Mouse (Mus musculus): Measurements from ENCODE around the gene Mgrn1. TPM values are rescaled to one million over a fixed set of nuclear protein-coding genes. Genes with fewer than 3 reads are reported as not detected.

The Mgrn1 gene
- polyA plus RNA-seq, 1 experiment from 2014 or later: 62.2 TPM

DNA sequence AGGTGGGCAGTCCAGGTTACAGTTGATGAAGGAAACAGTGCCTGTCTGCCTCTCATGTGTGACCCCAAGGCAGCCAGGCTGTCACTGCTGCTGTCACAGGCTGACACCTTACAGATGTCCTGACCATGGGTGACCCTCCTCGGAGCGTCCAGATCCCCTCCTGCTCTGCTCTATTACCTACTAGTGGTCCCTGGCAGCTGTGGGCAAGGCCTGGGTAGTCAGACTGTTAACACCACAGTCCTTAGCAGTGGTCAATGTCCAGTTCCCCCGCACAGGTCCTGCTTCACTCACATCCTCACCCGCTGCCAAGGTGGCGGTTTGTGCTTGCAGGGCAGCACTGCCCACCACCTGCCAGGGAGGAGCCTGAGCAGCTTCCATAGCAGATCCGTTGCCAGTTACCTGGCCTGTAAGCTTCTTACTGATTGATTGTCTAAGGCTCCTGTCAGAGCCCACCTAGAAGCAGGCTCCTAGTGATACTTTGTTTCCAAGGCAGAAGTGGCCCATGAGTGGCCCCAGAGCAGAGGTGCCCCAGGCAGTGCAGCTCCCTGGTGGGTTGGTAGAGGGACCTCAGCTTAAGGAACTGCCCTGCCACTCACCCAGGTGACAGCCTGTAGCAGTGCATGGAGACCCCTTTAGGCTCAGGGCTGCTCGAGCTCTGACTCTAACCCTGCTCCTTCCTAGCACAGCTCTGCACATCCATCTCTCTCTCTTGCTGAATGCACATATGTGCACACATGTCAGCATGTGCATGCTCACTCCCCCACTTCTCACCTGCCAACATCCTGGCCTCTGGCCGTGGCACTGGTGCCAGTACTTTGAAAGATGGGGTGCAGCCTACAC lies 51.5 kb downstream of the Mgrn1 start:
- Histone ChIP-seq H3K27ac (peak overlapping the region; percentile 82; the same call in 1 of the 2 replicates), H3K4me3 (ENCODE audit: inconsistent target) (no peak overlapping the region), H3K36me3 (ENCODE audit: inconsistent target) (peaks cover 26% of the 10 kb centered on the region), H3K79me2 (ENCODE audit: inconsistent target) (peaks cover 15% of the 10 kb centered on the region; the same call in 1 of the 2 replicates)
- WGBS (ENCODE audit: missing documents): 93% methylated on average over 8 of the region's 8 CpGs

DNA sequence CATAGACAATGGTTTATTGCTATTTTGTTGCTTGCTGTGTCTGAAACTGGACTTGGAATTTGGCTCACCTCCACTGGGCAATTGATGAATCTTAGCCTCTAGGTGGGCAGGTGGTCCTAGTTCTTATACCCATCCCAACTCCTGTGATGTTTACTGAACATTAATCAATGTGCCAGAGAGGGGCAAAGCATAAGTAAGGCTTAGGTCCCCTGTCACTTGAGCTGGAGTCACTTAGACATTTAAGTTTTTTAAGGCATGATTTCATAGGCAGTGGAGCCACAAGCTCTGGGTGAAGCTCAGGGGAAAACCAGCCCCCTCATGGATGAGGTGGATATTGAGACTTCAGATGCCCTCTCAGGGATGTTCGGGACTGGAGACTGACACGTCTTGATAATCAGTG lies 52.4 kb downstream of the Mgrn1 start, which contains the start of gene Nudt16l1:
TSS of gene Nudt16l1 (plus strand) at position 301 of the 400 bp plus-strand sequence.
- Histone ChIP-seq H3K4me3 (ENCODE audit: inconsistent target) (peak within 1 kb of the TSS; percentile 93), H3K27ac (peak within 1 kb of the TSS; percentile 78), H3K36me3 (ENCODE audit: inconsistent target) (peaks cover 29% of the 10 kb centered on the region), H3K79me2 (ENCODE audit: inconsistent target) (peaks cover 15% of the 10 kb centered on the region; the same call in 1 of the 2 replicates)
- WGBS (ENCODE audit: missing documents): 0% methylated on average over 2 of the region's 2 CpGs

- Histone ChIP-seq H3K79me2 (ENCODE audit: inconsistent target) (peaks cover 15% of the 10 kb centered on the region; the same call in 1 of the 2 replicates), H3K36me3 (ENCODE audit: inconsistent target) (peaks cover 34% of the 10 kb centered on the region), H3K27ac (peak overlapping the region; percentile 78), H3K4me3 (ENCODE audit: inconsistent target) (peak overlapping the region; percentile 93)
- WGBS (ENCODE audit: missing documents): under 1% methylated on average over 24 of the region's 28 CpGs
These were observed 52.9 kb downstream of the Mgrn1 start for GRCm38 (mm10) chr16:4938989-4939388.

DNA sequence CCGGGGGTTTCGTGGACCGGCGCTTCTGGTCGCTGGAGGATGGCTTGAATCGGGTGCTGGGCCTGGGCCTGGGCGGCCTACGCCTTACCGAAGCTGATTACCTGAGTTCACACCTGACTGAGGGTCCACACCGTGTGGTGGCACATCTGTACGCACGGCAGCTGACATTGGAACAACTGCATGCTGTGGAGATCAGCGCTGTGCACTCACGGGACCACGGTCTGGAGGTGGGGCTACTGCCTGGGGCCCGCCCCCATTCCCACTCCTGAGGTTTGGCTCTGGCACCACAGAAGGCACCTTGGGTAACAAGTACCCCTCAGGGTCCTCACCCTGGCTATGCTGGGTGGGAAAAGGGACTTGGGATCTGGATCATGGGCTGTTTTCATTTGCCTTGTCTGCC lies 53.4 kb downstream of the Mgrn1 start:
- H3K79me2 ChIP-seq (ENCODE audit: inconsistent target): peaks cover 15% of the 10 kb centered on the region; the same call in 1 of the 2 replicates
- H3K27ac ChIP-seq: peak overlapping the region; percentile 78
- WGBS (ENCODE audit: missing documents): 0% methylated on average over 16 of the region's 16 CpGs
- peak overlapping the region; percentile 93 for H3K4me3 ChIP-seq (ENCODE audit: inconsistent target)
- peaks cover 39% of the 10 kb centered on the region for H3K36me3 ChIP-seq (ENCODE audit: inconsistent target)

- peaks cover 43% of the 10 kb centered on the region for H3K36me3 ChIP-seq (ENCODE audit: inconsistent target)
- 91% methylated on average over 10 of the region's 10 CpGs for WGBS (ENCODE audit: missing documents)
- peaks cover 15% of the 10 kb centered on the region; the same call in 1 of the 2 replicates for H3K79me2 ChIP-seq (ENCODE audit: inconsistent target)
- no peak overlapping the region for H3K27ac ChIP-seq
- H3K4me3 ChIP-seq (ENCODE audit: inconsistent target): no peak overlapping the region
These were observed 54.3 kb downstream of the Mgrn1 start for GRCm38 (mm10) chr16:4940311-4940850.

- Histone ChIP-seq H3K79me2 (ENCODE audit: inconsistent target) (peaks cover 15% of the 10 kb centered on the region; the same call in 1 of the 2 replicates), H3K4me3 (ENCODE audit: inconsistent target) (no peak overlapping the region), H3K27ac (no peak overlapping the region), H3K36me3 (ENCODE audit: inconsistent target) (peaks cover 48% of the 10 kb centered on the region)
These were observed 55.0 kb downstream of the Mgrn1 start for GRCm38 (mm10) chr16:4941016-4941415.

DNA sequence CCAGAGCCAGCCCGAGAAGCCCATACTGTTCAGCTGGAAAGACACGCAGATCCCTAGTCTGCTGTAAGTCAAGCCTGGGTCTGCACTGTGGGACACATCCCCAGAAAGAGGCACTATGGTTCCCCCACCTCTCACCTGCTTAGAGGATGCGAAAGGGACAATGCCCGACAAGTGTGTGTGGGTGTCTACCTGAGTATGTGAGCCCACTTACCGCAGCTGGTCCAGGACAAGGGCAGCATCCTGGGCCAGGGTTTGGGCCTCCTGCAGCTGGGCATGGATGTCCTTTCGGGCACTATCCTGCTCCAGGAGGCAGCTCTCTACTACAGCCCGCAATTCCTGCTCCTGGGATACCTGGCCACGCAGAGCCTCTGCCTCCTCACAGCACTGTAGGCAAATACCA lies 56.8 kb downstream of the Mgrn1 start:
- Histone ChIP-seq H3K27ac (no peak overlapping the region), H3K4me3 (ENCODE audit: inconsistent target) (no peak overlapping the region), H3K79me2 (ENCODE audit: inconsistent target) (peaks cover 15% of the 10 kb centered on the region; the same call in 1 of the 2 replicates), H3K36me3 (ENCODE audit: inconsistent target) (peaks cover 66% of the 10 kb centered on the region)
- WGBS (ENCODE audit: missing documents): 96% methylated on average over 8 of the region's 8 CpGs

DNA sequence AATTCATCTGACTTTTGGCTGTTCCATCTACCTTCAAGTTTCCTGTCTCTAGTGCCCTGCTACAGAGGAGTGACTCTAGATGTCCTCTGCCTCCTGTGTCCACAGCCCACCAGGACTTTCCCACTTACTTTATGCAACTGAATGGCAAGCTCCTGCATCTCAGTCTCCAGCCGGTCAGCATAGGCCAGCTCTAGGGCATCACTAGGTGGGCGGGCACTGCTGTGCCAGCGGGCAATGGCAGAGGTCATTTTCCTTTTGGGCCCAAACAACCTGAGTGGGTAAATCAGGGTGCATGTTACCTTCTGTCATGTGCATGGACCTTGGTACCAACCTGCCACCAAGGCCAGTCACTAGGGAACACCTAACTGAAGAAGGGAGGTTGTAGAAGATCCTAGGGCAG lies 57.4 kb downstream of the Mgrn1 start:
- H3K79me2 ChIP-seq (ENCODE audit: inconsistent target): peaks cover 15% of the 10 kb centered on the region; the same call in 1 of the 2 replicates
- peaks cover 71% of the 10 kb centered on the region for H3K36me3 ChIP-seq (ENCODE audit: inconsistent target)
- H3K27ac ChIP-seq: no peak overlapping the region
- WGBS (ENCODE audit: missing documents): 97% methylated on average over 3 of the region's 3 CpGs
- H3K4me3 ChIP-seq (ENCODE audit: inconsistent target): no peak overlapping the region

- Histone ChIP-seq H3K4me3 (ENCODE audit: inconsistent target) (no peak overlapping the region), H3K36me3 (ENCODE audit: inconsistent target) (peaks cover 78% of the 10 kb centered on the region), H3K79me2 (ENCODE audit: inconsistent target) (peaks cover 1% of the 10 kb centered on the region; the same call in 1 of the 2 replicates), H3K27ac (no peak overlapping the region)
- 79% methylated on average over 4 of the region's 4 CpGs for WGBS (ENCODE audit: missing documents)
These were observed 59.4 kb downstream of the Mgrn1 start for GRCm38 (mm10) chr16:4945415-4945814.

GRCm38 (mm10) chr16:4946155-4946554 lies 60.1 kb downstream of the Mgrn1 start:
- 93% methylated on average over 3 of the region's 3 CpGs for WGBS (ENCODE audit: missing documents)
- Histone ChIP-seq H3K27ac (no peak overlapping the region), H3K79me2 (ENCODE audit: inconsistent target) (no peaks in the 10 kb centered on the region), H3K4me3 (ENCODE audit: inconsistent target) (no peak overlapping the region), H3K36me3 (ENCODE audit: inconsistent target) (peaks cover 83% of the 10 kb centered on the region)

- Histone ChIP-seq H3K4me3 (ENCODE audit: inconsistent target) (no peak overlapping the region), H3K79me2 (ENCODE audit: inconsistent target) (no peaks in the 10 kb centered on the region), H3K27ac (no peak overlapping the region), H3K36me3 (ENCODE audit: inconsistent target) (peaks cover 83% of the 10 kb centered on the region)
- WGBS (ENCODE audit: missing documents): 91% methylated on average over 4 of the region's 4 CpGs
These were observed 61.3 kb downstream of the Mgrn1 start for GRCm38 (mm10) chr16:4947378-4947777.

DNA sequence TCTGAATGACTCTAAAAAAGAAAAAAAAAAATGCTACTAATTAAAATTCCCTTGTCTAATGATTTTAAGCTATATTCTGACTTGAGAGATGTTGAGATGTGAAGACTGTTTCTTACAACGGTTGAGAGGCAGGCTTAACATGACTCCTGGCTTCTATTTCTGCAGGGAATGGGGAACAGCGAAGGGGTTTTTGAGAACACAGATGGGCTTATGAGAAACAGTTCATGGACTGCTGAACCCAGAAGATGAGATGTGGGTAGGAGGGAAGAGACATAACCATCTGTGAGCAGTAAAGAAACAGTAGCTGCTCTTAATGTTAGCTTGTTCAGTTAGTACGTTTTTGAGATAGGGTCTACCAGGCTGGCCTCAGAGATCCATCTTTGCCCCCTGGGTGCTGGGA lies 70.6 kb downstream of the Mgrn1 start:
- peaks cover 61% of the 10 kb centered on the region for H3K36me3 ChIP-seq (ENCODE audit: inconsistent target)
- WGBS (ENCODE audit: missing documents): 100% methylated on average over 3 of the region's 3 CpGs
- no peak overlapping the region for H3K4me3 ChIP-seq (ENCODE audit: inconsistent target)
- H3K79me2 ChIP-seq (ENCODE audit: inconsistent target): peaks cover 51% of the 10 kb centered on the region
- no peak overlapping the region for H3K27ac ChIP-seq

DNA sequence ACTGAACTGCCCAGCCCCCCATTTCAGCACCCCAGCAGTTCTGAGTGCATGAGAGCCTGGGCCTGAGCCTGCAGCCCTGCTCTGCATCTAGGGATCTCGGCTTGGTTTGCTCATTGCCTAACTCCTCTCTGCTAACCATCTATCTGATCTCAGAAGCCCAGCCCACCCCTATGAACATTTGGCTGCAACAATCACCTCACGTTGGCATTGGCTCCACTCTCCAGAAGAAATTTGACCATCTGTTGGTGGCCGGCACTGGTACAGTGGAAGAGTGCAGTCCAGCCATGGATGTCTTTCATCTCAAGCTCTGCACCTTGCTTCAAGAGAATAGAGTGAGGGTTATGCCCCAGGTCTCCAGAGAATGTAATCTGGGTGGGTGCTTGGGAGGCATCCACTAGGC lies 71.4 kb downstream of the Mgrn1 start:
- Histone ChIP-seq H3K79me2 (ENCODE audit: inconsistent target) (peaks cover 60% of the 10 kb centered on the region), H3K36me3 (ENCODE audit: inconsistent target) (peaks cover 52% of the 10 kb centered on the region)
- WGBS (ENCODE audit: missing documents): 92% methylated on average over 3 of the region's 3 CpGs

GRCm38 (mm10) chr16:4960260-4960659 lies 74.2 kb downstream of the Mgrn1 start:
- WGBS (ENCODE audit: missing documents): 71% methylated on average over 8 of the region's 8 CpGs
- Histone ChIP-seq H3K36me3 (ENCODE audit: inconsistent target) (peaks cover 24% of the 10 kb centered on the region), H3K27ac (0 out of 2 replicates have a peak overlapping the region, but pooled peaks have one; percentile 13), H3K79me2 (ENCODE audit: inconsistent target) (peaks cover 74% of the 10 kb centered on the region), H3K4me3 (ENCODE audit: inconsistent target) (no peak overlapping the region)

More for the DNA sequence above, 71.4 kb downstream of the Mgrn1 start:
- Histone ChIP-seq H3K27ac (no peak overlapping the region), H3K4me3 (ENCODE audit: inconsistent target) (no peak overlapping the region)

DNA sequence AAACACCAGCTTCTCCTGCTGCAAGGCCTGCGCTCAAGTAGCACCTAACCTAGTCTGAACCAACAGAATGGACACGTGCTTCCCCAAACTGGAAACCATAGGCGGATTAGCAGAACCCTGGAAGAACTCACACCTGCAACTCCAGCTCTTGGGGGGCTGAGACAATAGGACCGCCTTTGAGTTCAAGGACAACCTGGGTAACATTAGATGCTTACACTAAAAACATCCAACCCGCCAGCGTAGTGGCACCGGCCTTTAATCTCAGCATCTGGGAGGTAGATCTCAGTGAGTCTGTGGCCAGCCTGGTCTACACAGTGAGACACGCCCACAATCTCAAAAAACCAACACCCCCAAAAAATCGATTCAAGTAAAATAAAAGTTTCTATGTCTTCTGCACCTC lies 77.3 kb downstream of the Mgrn1 start:
- Histone ChIP-seq H3K79me2 (ENCODE audit: inconsistent target) (peaks cover 53% of the 10 kb centered on the region), H3K36me3 (ENCODE audit: inconsistent target) (no peaks in the 10 kb centered on the region), H3K27ac (peak overlapping the region; percentile 19; the same call in 1 of the 2 replicates), H3K4me3 (ENCODE audit: inconsistent target) (peak overlapping the region; percentile 62)
- 42% methylated on average over 9 of the region's 9 CpGs for WGBS (ENCODE audit: missing documents)

Measured in macrophage (primary cell).